8 mouse cellular contexts compared by ENCODE assay signal in genomic region chr14:18270529-18271441, GRCm38 (mm10). TPM values are rescaled to one million over a fixed set of nuclear protein-coding genes. Genes with fewer than 3 reads are reported as not detected.
DNase-seq lines count a peak whose midpoint lies in the region; ATAC-seq lines count a peak whose summit lies in the region.

Nkiras1 (plus strand) TSS chr14:18271136.
Rpl15 (minus strand) TSS chr14:18271391.

- H3K27ac ChIP-seq in hindbrain, embryonic 11.5 days (ENCODE audit: low read depth, low read length), result peak within 1 kb of the TSS; percentile 74

- 0 out of 2 replicates have a peak, but pooled peaks cover 2% of the 10 kb centered on the region for H3K4me1 ChIP-seq in hindbrain, embryonic 11.5 days (replicated peaks; ENCODE audit: control insufficient read depth, insufficient read depth, low read length)

- no peaks in the 10 kb centered on the region for H3K27me3 ChIP-seq in hindbrain, embryonic 11.5 days (ENCODE audit: control insufficient read depth, insufficient read depth, low read length)

- H3K36me3 ChIP-seq in hindbrain, embryonic 11.5 days (ENCODE audit: control insufficient read depth, insufficient read depth, low read length), result 0 out of 2 replicates have a peak, but pooled peaks cover 4% of the 10 kb centered on the region

- no peaks in the 10 kb centered on the region for H3K9me3 ChIP-seq in hindbrain, embryonic 11.5 days (ENCODE audit: control insufficient read depth, low read length)

- H3K9ac ChIP-seq in hindbrain, embryonic 11.5 days (ENCODE audit: low read depth, low read length), result peak within 1 kb of the TSS; percentile 99

- peak; percentile 99 for ATAC-seq in hindbrain, embryonic 11.5 days (ENCODE audit: low FRiP score)

- H3K4me3 ChIP-seq in hindbrain, embryonic 11.5 days (ENCODE audit: low read depth, low read length), result peak within 1 kb of the TSS; percentile 94

- DNase-seq in Muller cell, postnatal 12 days (ENCODE audit: inconsistent ontology term), result peak; percentile 99
- DNase-seq in cerebellum, adult 9-11 months, result peak; percentile 100
- DNase-seq in frontal cortex, adult 2 months (ENCODE audit: extremely low spot score in 1 of 2, low spot score in 1 of 2), result peak; percentile 99
- peak; percentile 99 for DNase-seq in hindbrain, embryonic 11.5 days (ENCODE audit: low spot score)
- peak; percentile 96 to 98 for DNase-seq in layer of hippocampus, postnatal 10 days (ENCODE audit: low spot score in 2 of 2)
- DNase-seq in lung, postnatal 10 days, result peak; percentile 100
- DNase-seq in ovary, postnatal 36 days (ENCODE audit: low spot score), result peak; percentile 98
- peak; percentile 98 for DNase-seq in thymus, postnatal 25 days

- peak within 1 kb of the TSS; percentile 66 for H3K4me2 ChIP-seq in hindbrain, embryonic 11.5 days (replicated peaks; ENCODE audit: low read depth, low read length)

- under 1% methylated on average over 74 of the region's 78 CpGs for WGBS in hindbrain, embryonic 11.5 days

RNA-seq across cellular contexts. Expression of gene Nkiras1, which starts in this region (rescaled TPM):
- 128 and 134 TPM in 2 replicates for polyA plus RNA-seq in frontal cortex, adult 2 months (2012; rRNA removed)
- 17.0 and 20.2 TPM in 2 replicates for polyA plus RNA-seq in hindbrain, embryonic 11.5 days (2014; fragmentation: Nextera tagmentation; extraction: Ambion mirVana)
- total RNA-seq in layer of hippocampus, postnatal 10 days (2021), result 10 to 100 TPM; 74.7 to 83.0 TPM

RNA-seq across cellular contexts. Expression of gene Rpl15, which starts in this region (rescaled TPM):
- polyA plus RNA-seq in frontal cortex, adult 2 months (2012; rRNA removed), result 317 and 423 TPM in 2 replicates
- polyA plus RNA-seq in hindbrain, embryonic 11.5 days (2014; fragmentation: Nextera tagmentation; extraction: Ambion mirVana), result 400 and 415 TPM in 2 replicates
- 100 to 1,000 TPM; 477 to 590 TPM for total RNA-seq in layer of hippocampus, postnatal 10 days (2021)

Comparison
In these comparisons a context has a peak if more than half of its experiments do, and no peak if none do; other contexts are left out.
1. Peak in every context shown above with its lines: DNase-seq, ATAC-seq, H3K4me3 ChIP-seq and H3K27ac ChIP-seq.